Mouse (Mus musculus) adrenal gland, adult 8-10 months (tissue): Measurements from ENCODE around the gene Fuz. TPM values are rescaled to one million over a fixed set of nuclear protein-coding genes. Genes with fewer than 3 reads are reported as not detected.

Source experiments
- DNase-seq: peaks from one replicate; pipeline ENCODE4 v3.0.0; 2022
- microRNA-seq, 2 experiments: library from miRNA; unstranded; fragments of <30 nt; microRNA quantifications; one replicate each; pipeline ENCODE4 v1.2.0; 2022
- total RNA-seq, 4 experiments: library from RNA; stranded (reverse); gene quantifications; 2 replicates each; pipeline ENCODE4 v1.2.4; 2022

Fuz gene
- total RNA-seq, 4 experiments from 2014 or later, result 27.2 to 46.8 (median 38.4) TPM

DNA sequence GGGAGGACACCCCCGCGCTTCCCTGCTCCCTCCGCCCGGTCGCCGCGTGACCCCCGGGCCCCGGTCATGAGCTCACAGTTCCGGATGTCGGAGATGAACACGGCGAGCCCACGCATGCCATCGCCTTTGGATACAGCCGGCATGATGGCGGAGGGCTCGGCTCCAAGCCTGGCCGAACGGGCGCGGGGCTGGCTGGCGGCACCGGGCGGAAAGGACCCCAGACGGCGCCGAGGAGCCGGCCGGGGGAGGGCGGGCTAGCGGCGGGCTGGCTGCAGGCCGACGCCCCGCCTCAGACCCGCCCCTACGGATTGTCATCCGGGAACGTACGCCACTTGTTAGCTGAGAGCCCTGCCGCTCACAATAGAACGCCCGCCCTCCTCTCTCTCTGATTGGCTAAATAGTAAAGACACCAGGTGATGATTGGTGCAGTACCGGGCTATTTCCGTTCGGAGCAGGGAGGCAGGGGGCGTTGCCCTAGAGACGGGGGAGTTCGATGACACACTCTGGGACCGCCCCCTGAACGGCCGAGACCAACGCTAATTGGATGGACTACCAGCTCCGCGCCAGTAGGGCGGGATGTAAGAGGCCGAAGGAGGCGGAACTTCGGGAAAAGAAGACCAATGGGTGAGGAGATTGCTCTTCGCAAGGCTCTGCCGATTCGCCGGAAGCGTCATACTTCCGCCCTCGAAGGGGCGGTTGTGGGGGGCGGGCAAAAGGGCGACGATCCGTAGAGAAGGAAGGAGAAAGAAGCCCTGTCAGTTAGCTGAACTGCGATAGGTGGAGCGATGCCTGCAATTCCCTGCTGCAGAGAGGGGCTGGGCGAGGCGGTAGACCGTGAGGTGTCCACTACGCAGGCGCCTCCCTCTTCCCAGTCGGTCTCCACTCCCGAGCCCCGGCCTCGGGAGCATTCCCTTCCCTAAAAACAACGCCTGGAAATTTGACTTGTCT lies 33.6 kb downstream of the Fuz start, which contains the start of gene Ap2a1:
TSS of gene Ap2a1 (minus strand) at position 293 of the 948 bp plus-strand sequence.
- peak; percentile 100 for DNase-seq

DNA sequence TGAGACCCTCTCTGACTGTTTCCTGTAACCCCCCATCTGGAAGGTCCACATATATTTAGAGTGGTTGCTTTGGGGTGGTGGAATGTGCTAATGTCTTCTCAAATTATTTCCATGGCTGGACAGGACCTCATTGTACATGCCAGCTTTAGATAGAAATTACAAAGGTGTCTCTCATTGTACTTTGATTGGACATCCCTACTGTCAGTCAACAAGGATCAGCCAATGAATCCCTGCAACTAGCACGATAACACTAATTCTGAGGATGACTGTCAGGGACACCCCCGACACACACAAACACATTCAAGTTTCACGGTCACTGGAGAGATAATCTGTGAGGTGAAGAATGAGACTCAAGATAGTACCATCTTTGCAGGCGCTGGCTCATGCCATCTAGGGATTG lies 42.8 kb downstream of the Fuz start:
- DNase-seq, result no peak

DNA sequence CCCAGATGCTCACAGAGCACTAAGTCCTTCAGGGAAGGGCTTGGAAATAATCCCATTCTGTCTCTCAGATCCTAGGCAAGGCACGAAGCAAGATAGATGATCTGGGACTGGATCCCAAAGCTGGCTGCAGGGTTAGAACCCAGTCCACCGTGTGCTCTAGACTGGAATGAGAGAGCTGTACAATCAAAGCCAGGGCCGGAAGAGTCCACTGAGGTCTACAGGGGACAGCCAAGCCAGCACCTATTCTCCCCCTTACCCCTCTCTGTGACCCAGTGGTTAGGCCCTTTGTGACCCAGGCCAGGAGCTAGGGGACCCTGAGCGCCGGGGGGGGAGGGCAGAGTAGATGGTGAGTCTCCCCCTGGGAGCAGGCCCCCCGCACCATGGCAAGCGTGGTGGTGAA lies 47.0 kb downstream of the Fuz start, which contains the start of gene Tsks:
TSS of gene Tsks (plus strand) at position 301 of the 400 bp plus-strand sequence.
- DNase-seq, result no peak

DNA sequence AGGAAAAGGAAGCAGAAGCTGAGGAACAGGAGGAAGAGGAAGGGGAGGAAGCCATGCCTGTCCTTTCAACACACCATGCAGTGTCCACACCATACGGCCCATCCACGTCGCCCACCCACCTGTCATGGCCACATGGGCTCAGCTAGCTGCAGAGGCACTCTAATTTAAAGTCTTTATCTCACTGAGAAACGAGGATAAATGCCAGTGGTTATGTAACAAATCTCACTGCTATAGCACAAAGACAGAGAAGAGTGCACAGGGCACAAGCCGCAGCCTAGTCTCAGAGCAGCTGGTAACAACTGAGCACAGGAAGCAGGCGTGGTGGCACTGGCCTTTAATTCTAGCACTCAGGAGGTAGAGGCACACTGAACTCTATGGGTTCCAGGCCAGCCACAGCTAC lies 54.0 kb downstream of the Fuz start:
- DNase-seq, result no peak

DNA sequence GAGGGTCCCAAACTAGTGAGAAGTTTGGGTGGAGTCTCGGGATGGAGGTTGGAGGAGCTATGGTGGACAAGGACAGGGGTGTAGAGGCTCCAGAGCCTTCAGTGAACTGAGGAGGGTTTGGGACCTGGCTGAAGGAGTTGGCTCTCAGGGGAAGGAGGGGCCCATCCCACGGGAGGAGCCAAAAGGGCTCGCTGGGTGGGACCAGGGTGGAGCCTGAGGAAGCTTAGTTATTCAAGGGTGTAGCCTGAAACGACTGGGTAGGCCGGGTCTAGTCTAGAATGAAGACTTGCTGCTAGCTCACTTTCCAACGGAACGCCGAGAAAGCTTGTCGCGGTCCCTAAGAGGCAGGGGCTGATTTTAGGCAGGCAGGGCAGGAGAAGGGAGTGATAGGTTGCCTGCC lies 56.1 kb downstream of the Fuz start:
- DNase-seq, result peak; percentile 74

Small RNA genes within 50 kb of the gene (microRNA-seq; reads per million reads assigned to microRNA genes)
- gene Mir707, result 0 to 0.17 reads per million in 2 experiments

Other genes with a start within 250 kb of the Fuz start
- 10 to 100 TPM in 1 of 4 experiments, 1 to 10 TPM in 3; 7.3 to 16.5 (median 8.4) TPM for gene Myh14, start 225.2 kb upstream of the Fuz start, total RNA-seq
- not detected for gene Izumo2, start 187.3 kb upstream of the Fuz start, total RNA-seq
- 10 to 100 TPM; 46.5 to 73.4 (median 54.8) TPM for gene Vrk3, start 147.7 kb upstream of the Fuz start, total RNA-seq
- gene Zfp473, start 145.0 kb upstream of the Fuz start, total RNA-seq, result 1 to 10 TPM in 1 of 4 experiments, under 1 TPM in 3; 0.35 to 1.1 (median 0.41) TPM
- gene Nup62, start 80.0 kb upstream of the Fuz start, total RNA-seq, result 10 to 100 TPM; 33.8 to 42.8 (median 37.8) TPM
- gene Il4i1, start 79.7 kb upstream of the Fuz start, total RNA-seq, result 1 to 10 TPM; 1.7 to 3.7 (median 2.5) TPM
- gene Atf5, start 79.4 kb upstream of the Fuz start, total RNA-seq, result 100 to 1,000 TPM in 1 of 4 experiments, 10 to 100 TPM in 3; 76.2 to 108 (median 82.7) TPM
- gene Akt1s1, start 47.1 kb upstream of the Fuz start, total RNA-seq, result 100 to 1,000 TPM; 106 to 137 (median 120) TPM
- 10 to 100 TPM; 69.4 to 94.9 (median 86.1) TPM for gene Tbc1d17, start 47.0 kb upstream of the Fuz start, total RNA-seq
- gene Pnkp, start 38.9 kb upstream of the Fuz start, total RNA-seq, result 10 to 100 TPM; 46.6 to 56.6 (median 53.6) TPM
- 100 to 1,000 TPM; 273 to 304 (median 292) TPM for gene Ptov1, start 26.3 kb upstream of the Fuz start, total RNA-seq
- gene Med25, start 3.4 kb upstream of the Fuz start, total RNA-seq, result 100 to 1,000 TPM in 2 of 4 experiments, 10 to 100 TPM in 2; 85.0 to 118 (median 96.5) TPM
- gene Ap2a1, start 33.4 kb downstream of the Fuz start, total RNA-seq, result 100 to 1,000 TPM in 3 of 4 experiments, 10 to 100 TPM in 1; 99.8 to 139 (median 118) TPM
- not detected for gene Tsks, start 47.1 kb downstream of the Fuz start, total RNA-seq
- gene Cpt1c, start 78.8 kb downstream of the Fuz start, total RNA-seq, result 10 to 100 TPM; 13.7 to 28.4 (median 20.4) TPM
- gene Prmt1, start 90.5 kb downstream of the Fuz start, total RNA-seq, result 100 to 1,000 TPM; 221 to 296 (median 243) TPM
- gene Irf3, start 101.6 kb downstream of the Fuz start, total RNA-seq, result 100 to 1,000 TPM; 118 to 180 (median 144) TPM
- 10 to 100 TPM; 15.9 to 34.1 (median 22.1) TPM for gene Bcl2l12, start 102.6 kb downstream of the Fuz start, total RNA-seq
- 100 to 1,000 TPM in 2 of 4 experiments, 10 to 100 TPM in 2; 88.5 to 120 (median 101) TPM for gene Scaf1, start 120.3 kb downstream of the Fuz start, total RNA-seq
- gene Rras, start 121.9 kb downstream of the Fuz start, total RNA-seq, result 100 to 1,000 TPM in 3 of 4 experiments, 10 to 100 TPM in 1; 89.6 to 138 (median 129) TPM
- 10 to 100 TPM; 64.6 to 86.8 (median 70.0) TPM for gene Prr12, start 156.8 kb downstream of the Fuz start, total RNA-seq
- 10 to 100 TPM; 57.5 to 81.7 (median 66.6) TPM for gene Nosip, start 166.3 kb downstream of the Fuz start, total RNA-seq
- gene Prrg2, start 166.6 kb downstream of the Fuz start, total RNA-seq, result 10 to 100 TPM; 16.4 to 20.5 (median 17.1) TPM
- 10 to 100 TPM; 33.1 to 51.0 (median 37.1) TPM for gene Rcn3, start 196.1 kb downstream of the Fuz start, total RNA-seq
- 100 to 1,000 TPM; 105 to 151 (median 125) TPM for gene Fcgrt, start 207.8 kb downstream of the Fuz start, total RNA-seq
- gene Rps11, start 228.4 kb downstream of the Fuz start, total RNA-seq, result 1,000 to 10,000 TPM; 1,085 to 1,250 (median 1,138) TPM
- 1,000 to 10,000 TPM; 1,558 to 1,710 (median 1,647) TPM for gene Rpl13a, start 232.7 kb downstream of the Fuz start, total RNA-seq
- not detected for gene Gm45713, start 240.2 kb downstream of the Fuz start, total RNA-seq
- 10 to 100 TPM; 20.4 to 56.7 (median 39.5) TPM for gene Flt3l, start 240.4 kb downstream of the Fuz start, total RNA-seq